Mouse (Mus musculus) common myeloid progenitor, adult 5-6 weeks (primary cell): ENCODE data around the gene Gpx2. TPM values are rescaled to one million over a fixed set of nuclear protein-coding genes. Genes with fewer than 3 reads are reported as not detected.
A peak's percentile ranks its signal among the peaks of the same experiment; 100 is the strongest.

Source experiments
- ATAC-seq: replicated peaks from 2 replicates; pipeline ENCODE4 v1.8.0; 2016; ENCODE audit warnings: low read depth, mild to moderate bottlenecking, moderate TSS enrichment, inconsistent platforms; ENCODE audit not compliant: poor library complexity, severe bottlenecking
- total RNA-seq: library from RNA; stranded (forward); fragments of 200-1000, 187-1606 nt; gene quantifications from 2 replicates; pipeline ENCODE4 v1.2.3, GENCODE M21; 2017

Gpx2 gene
- total RNA-seq, 1 experiment from 2014 or later: not detected

DNA sequence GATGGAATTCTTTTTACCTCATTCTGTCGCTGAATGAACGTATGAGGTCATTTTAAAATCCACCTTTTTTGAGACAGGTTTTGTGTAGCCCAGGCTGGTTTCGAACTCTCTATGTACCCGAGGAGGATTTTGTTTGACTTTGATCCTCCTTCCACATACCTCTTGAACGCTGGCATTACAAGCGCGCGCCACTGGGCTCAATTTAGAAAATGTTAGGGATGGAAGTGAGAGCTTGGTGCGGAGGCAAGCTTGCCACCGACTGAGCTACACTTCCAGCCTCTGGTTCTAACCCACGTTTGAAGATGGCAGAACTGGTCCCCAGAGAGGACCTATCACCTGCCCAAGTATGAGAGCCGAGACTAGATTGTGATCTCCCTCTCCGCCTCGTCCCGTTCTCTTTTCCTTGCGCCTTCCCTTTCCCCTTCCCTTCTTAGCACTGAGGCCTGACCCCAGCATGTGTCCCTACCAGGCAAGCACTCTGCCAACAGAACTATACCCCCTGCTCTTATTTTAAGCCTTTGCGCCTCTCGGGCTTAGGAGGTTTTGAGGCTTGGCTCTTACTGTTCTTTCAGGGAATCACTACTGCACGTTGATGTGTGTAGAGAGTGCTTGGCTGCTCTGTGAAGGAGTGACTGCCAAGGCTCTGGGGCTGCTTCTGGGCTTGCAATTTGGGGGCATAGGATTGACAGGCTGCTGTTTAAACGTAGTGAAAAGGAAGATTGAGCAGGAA, 29.3 kb downstream of the Gpx2 start:
- peak; percentile 3; the same call in 1 of the 2 replicates for ATAC-seq

DNA sequence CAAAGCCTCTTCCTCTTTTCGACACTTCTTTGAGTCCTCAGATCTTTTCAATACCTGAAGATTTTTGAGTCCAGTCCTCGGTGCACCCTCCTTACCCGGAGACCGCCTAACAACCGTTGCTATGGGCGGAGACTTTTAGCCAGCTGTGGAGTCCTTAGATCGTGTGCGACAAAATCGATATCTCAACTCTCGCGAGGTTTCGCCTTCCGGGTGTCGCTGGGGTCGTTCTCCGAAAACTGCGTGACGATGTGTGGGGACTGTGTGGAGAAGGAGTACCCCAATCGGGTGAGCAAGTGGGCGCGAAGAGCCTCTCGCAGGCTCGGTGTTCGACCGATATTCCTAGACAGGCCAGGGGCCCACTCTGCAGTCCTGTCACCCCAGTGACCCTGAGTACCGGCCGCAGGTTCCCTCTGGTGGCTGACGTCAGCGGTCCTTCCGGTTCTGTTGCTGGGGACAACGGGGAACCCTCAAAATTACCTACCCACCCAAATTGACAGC, 30.0 kb downstream of the Gpx2 start, which contains the start of the genes Churc1 and Fntb:
Gene Churc1, plus strand, starts transcription at position 185 of the 498 bp plus-strand sequence.
Gene Fntb, plus strand, starts transcription at position 236 of the 498 bp plus-strand sequence.
- peak; percentile 94 for ATAC-seq

DNA sequence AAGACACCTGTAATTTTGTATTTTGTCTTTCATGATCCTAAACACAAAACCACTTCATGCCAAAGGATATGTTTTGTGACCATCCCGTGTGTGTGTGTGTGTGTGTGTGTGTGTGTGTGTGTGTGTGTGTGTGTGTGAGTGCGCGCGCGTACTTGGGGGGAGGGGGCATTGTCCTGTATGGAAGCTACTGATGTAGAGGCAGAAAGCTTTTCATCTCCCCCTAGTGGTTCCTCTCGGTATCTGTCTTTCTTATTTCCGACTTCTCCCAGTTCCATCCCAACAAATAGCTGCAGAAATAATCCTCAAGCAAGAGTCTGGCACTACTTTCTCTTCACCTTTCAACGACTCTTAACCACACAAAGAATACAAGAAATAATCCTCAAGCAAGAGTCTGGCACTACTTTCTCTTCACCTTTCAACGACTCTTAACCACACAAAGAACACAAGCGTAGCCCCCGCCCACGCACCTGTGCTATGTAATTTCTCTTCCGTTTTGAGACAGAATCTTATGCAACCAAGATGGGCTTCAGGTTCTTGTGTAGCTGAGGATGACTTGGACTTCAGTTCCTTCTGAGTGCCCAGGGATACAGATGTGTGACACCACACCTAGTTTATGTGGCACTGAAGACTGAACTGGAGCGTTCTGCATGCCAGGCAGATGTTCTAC, 42.6 kb downstream of the Gpx2 start:
- peak; percentile 63; the same call in 1 of the 2 replicates for ATAC-seq

DNA sequence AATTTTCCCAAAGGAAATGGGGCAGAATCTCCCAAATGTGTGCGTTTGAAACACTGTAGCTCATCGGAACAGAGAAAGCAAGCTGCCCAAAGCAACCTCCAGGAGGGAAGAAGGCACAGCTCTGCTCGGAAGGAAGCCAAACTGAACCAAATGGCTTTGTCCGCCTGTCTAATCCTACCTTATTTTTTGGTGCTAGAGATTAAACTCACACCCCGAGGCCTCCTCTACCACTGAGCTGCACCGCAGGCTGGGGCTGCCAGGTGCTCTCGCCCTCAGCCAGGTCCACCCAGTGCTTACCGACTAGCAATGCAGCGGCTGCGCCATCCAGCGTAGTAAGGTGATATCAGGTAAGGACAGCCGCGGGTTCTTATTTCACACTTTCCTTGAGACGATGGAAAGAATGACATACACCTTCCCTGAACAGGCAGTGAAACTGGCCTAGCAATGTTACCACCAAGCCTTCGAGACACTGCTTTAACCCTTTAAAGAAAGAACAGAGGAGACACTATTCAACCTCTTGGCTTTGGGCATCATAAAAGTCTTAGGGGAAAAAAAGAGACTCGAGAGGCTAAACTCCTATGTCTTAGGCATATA, 44.4 kb downstream of the Gpx2 start:
- ATAC-seq: no peak

Other genes starting within 250 kb of the Gpx2 start
- 9.9 and 17.2 TPM in 2 replicates for gene Sptb, start 85.0 kb downstream of the Gpx2 start, total RNA-seq
- gene Churc1, start 30.0 kb downstream of the Gpx2 start, total RNA-seq: 42.0 and 45.8 TPM in 2 replicates
- 4.9 and 8.7 TPM in 2 replicates for gene Fntb, start 30.0 kb downstream of the Gpx2 start, total RNA-seq
- gene Rab15, start 27.4 kb upstream of the Gpx2 start, total RNA-seq: not detected in 2 replicates
- 89.2 and 110 TPM in 2 replicates for gene Max, start 166.6 kb upstream of the Gpx2 start, total RNA-seq